Comparison of ENCODE assay signal across 15 mouse cellular contexts in genomic region chr10:127217177-127217576, GRCm38 (mm10). TPM values are rescaled to one million over a fixed set of nuclear protein-coding genes. Genes with fewer than 3 reads are reported as not detected.
"Had no signal": no experiment of that assay in that cellular context is flagged by ENCODE, and none has a peak within 500 bp of the region (broad histone marks: within the 10 kb centered on the region; RNA-seq: fewer than 3 reads in every experiment).

No protein-coding gene starts in this region.

- H3K4me2 ChIP-seq: neural tube, embryonic 15.5 days; stomach, embryonic 15.5 days had no signal

- H3K27ac ChIP-seq: neural tube, embryonic 15.5 days; stomach, embryonic 15.5 days; stomach, postnatal 0 days had no signal

- H3K36me3 ChIP-seq: neural tube, embryonic 15.5 days; stomach, embryonic 15.5 days had no signal

- H3K4me3 ChIP-seq: neural tube, embryonic 15.5 days; stomach, embryonic 15.5 days had no signal

- DNase-seq: retina, postnatal 1 day; right cerebral cortex, postnatal 14 days; right cerebral cortex, postnatal 25 days; right cerebral cortex, postnatal 4 days; spleen, adult 18-20 months; thymus, adult 18-20 months; thymus, adult 2 months; thymus, postnatal 14 days; thymus, postnatal 25 days; thymus, postnatal 36 days; thymus, postnatal 4 days had no signal

- H3K4me1 ChIP-seq: neural tube, embryonic 15.5 days; stomach, embryonic 15.5 days had no signal

- H3K27me3 ChIP-seq: neural tube, embryonic 15.5 days; stomach, embryonic 15.5 days had no signal

- H3K9ac ChIP-seq: neural tube, embryonic 15.5 days; stomach, embryonic 15.5 days had no signal

- H3K9me3 ChIP-seq: neural tube, embryonic 15.5 days; stomach, embryonic 15.5 days had no signal

RNA-seq across cellular contexts. Expression of gene Arhgef25, which starts 27.3 kb away (rescaled TPM):
- total RNA-seq: neutrophil, adult 5-6 weeks had no signal

RNA-seq across cellular contexts. Expression of gene Kif5a, which starts 46.0 kb away (rescaled TPM):
- total RNA-seq: neutrophil, adult 5-6 weeks had no signal
